Comparison of ENCODE assay signal across 9 mouse cellular contexts in the genomic region with DNA sequence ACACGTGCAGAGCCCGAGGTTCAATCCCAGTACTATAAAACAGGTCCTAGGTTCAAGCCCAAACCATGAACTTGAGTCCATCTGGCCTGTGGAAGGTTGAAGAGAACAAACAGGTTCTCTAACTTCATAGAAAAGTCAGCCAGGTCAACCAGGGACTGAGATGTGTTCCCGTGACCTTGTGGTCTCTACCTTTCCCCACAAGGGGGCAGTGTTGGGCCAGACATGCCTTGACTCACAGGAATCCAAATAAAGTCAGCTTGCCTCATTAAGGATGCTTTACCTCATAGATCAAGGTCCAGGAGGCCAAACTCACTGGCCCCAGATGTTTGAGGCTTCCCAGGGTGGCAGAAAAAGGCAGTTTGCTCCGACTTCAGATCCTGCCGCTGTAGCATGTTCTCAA. TPM values are rescaled to one million over a fixed set of nuclear protein-coding genes. Genes with fewer than 3 reads are reported as not detected.
DNase-seq lines count a peak whose midpoint lies in the region; ATAC-seq and TF ChIP-seq lines count a peak whose summit lies in the region.
"Had no signal": no experiment of that assay in that cellular context is flagged by ENCODE, and none has a peak within 500 bp of the region (broad histone marks: within the 10 kb centered on the region; RNA-seq: fewer than 3 reads in every experiment).

No protein-coding gene starts in this region.

- no peak for TF ChIP-seq EP300 in heart, postnatal 0 days (IDR thresholded peaks at IDR 0.05; ENCODE audit: low read depth)

- ATAC-seq in forebrain, embryonic 14.5 days: no peak
- no peak for ATAC-seq in forebrain, embryonic 13.5 days
- ATAC-seq in heart, postnatal 0 days (ENCODE audit: insufficient read depth, low read depth): no peak

- H3K4me2 ChIP-seq in forebrain, embryonic 14.5 days (ENCODE audit: low read length): no peak overlapping the region
- H3K4me2 ChIP-seq in forebrain, embryonic 13.5 days: no peak overlapping the region
- H3K4me2 ChIP-seq in heart, postnatal 0 days (ENCODE audit: low read depth, low read length): no peak overlapping the region
- H3K4me2 ChIP-seq: neural tube, embryonic 12.5 days had no signal

- H3K4me3 ChIP-seq in forebrain, embryonic 14.5 days (ENCODE audit: low read depth, low read length): no peak overlapping the region
- H3K4me3 ChIP-seq in forebrain, embryonic 13.5 days: no peak overlapping the region
- no peak overlapping the region for H3K4me3 ChIP-seq in heart, postnatal 0 days (ENCODE audit: low read depth, low read length)
- H3K4me3 ChIP-seq: neural tube, embryonic 12.5 days had no signal

- H3K27me3 ChIP-seq in forebrain, embryonic 14.5 days (replicated peaks; ENCODE audit: control insufficient read depth, insufficient read depth, low read length): no peaks in the 10 kb centered on the region
- H3K27me3 ChIP-seq in forebrain, embryonic 13.5 days: no peaks in the 10 kb centered on the region
- H3K27me3 ChIP-seq in heart, postnatal 0 days (ENCODE audit: control insufficient read depth, insufficient read depth, low read length): no peaks in the 10 kb centered on the region
- H3K27me3 ChIP-seq: neural tube, embryonic 12.5 days had no signal

- TF ChIP-seq CTCF in heart, postnatal 0 days (IDR thresholded peaks at IDR 0.05; ENCODE audit: low read depth): peak; percentile 83

- WGBS in forebrain, embryonic 14.5 days: 15% methylated on average over 5 of the region's 5 CpGs
- 21% methylated on average over 5 of the region's 5 CpGs for WGBS in forebrain, embryonic 13.5 days
- 20% methylated on average over 5 of the region's 5 CpGs for WGBS in heart, postnatal 0 days

- DNase-seq in forebrain, embryonic 14.5 days (ENCODE audit: low spot score): peak; percentile 72
- DNase-seq in T-cell, adult 2 months (ENCODE audit: low spot score): peak; percentile 46
- DNase-seq in cerebellum, postnatal 25 days: peak; percentile 64 to 83
- peak; percentile 55 for DNase-seq in heart, postnatal 0 days (ENCODE audit: low spot score)
- DNase-seq in layer of hippocampus, postnatal 36 days: peak; percentile 55 to 67
- DNase-seq in mesoderm, embryonic 11.5 days (ENCODE audit: low read depth, low spot score): peak; percentile 85
- peak; percentile 54 to 85 for DNase-seq in spleen, postnatal 4 days (ENCODE audit: low spot score in 2 of 2)

- H3K9ac ChIP-seq in forebrain, embryonic 14.5 days (ENCODE audit: low read length): no peak overlapping the region
- no peak overlapping the region for H3K9ac ChIP-seq in forebrain, embryonic 13.5 days
- no peak overlapping the region for H3K9ac ChIP-seq in heart, postnatal 0 days (replicated peaks; ENCODE audit: low read depth, low read length)
- H3K9ac ChIP-seq: neural tube, embryonic 12.5 days had no signal

- H3K9me3 ChIP-seq in forebrain, embryonic 14.5 days (replicated peaks; ENCODE audit: control insufficient read depth, low read length): no peaks in the 10 kb centered on the region
- no peaks in the 10 kb centered on the region for H3K9me3 ChIP-seq in forebrain, embryonic 13.5 days (replicated peaks)
- no peaks in the 10 kb centered on the region; the same call in 1 of the 2 replicates for H3K9me3 ChIP-seq in heart, postnatal 0 days (replicated peaks; ENCODE audit: control insufficient read depth, low read length)
- H3K9me3 ChIP-seq: neural tube, embryonic 12.5 days had no signal

- H3K4me1 ChIP-seq in forebrain, embryonic 14.5 days (ENCODE audit: control insufficient read depth, insufficient read depth, low read length): no peaks in the 10 kb centered on the region
- no peaks in the 10 kb centered on the region for H3K4me1 ChIP-seq in forebrain, embryonic 13.5 days
- no peaks in the 10 kb centered on the region for H3K4me1 ChIP-seq in heart, postnatal 0 days (ENCODE audit: control insufficient read depth, insufficient read depth)
- H3K4me1 ChIP-seq: neural tube, embryonic 12.5 days had no signal

- no peaks in the 10 kb centered on the region for H3K36me3 ChIP-seq in forebrain, embryonic 14.5 days (ENCODE audit: control insufficient read depth, insufficient read depth, low read length)
- H3K36me3 ChIP-seq in forebrain, embryonic 13.5 days (ENCODE audit: poor library complexity, severe bottlenecking): no peaks in the 10 kb centered on the region
- H3K36me3 ChIP-seq in heart, postnatal 0 days (replicated peaks; ENCODE audit: control insufficient read depth, insufficient read depth, low read length): no peaks in the 10 kb centered on the region
- H3K36me3 ChIP-seq: neural tube, embryonic 12.5 days had no signal

- no peak overlapping the region for H3K27ac ChIP-seq in forebrain, embryonic 14.5 days (ENCODE audit: low read depth, low read length)
- H3K27ac ChIP-seq in forebrain, embryonic 13.5 days: no peak overlapping the region
- H3K27ac ChIP-seq in heart, postnatal 0 days (ENCODE audit: low read depth): no peak overlapping the region
- H3K27ac ChIP-seq: neural tube, embryonic 12.5 days had no signal

RNA-seq across cellular contexts. Expression of a gene that starts 11.1 kb away (rescaled TPM):
- polyA plus RNA-seq in forebrain, embryonic 14.5 days (2014; fragmentation: Nextera tagmentation; extraction: Ambion mirVana): 0.52 and 1.1 TPM in 2 replicates
- 0.22 and 0.62 TPM in 2 replicates for polyA plus RNA-seq in forebrain, embryonic 13.5 days (2015; fragmentation: Nextera tagmentation; extraction: Ambion mirVana)
- total RNA-seq in heart, postnatal 0 days (2014; rRNA removed; ENCODE audit: low replicate concordance): not detected in 2 replicates
- 0.20 and 4.0 TPM in 2 replicates for polyA plus RNA-seq in heart, postnatal 0 days (2015; fragmentation: Nextera tagmentation; extraction: Ambion mirVana)
- total RNA-seq in layer of hippocampus, postnatal 36 days (2021): 1 to 10 TPM; 1.1 to 1.2 TPM
- polyA plus RNA-seq: neural tube, embryonic 12.5 days had no signal

RNA-seq across cellular contexts. Expression of a gene that starts 22.3 kb away (rescaled TPM):
- polyA plus RNA-seq in forebrain, embryonic 14.5 days (2014; fragmentation: Nextera tagmentation; extraction: Ambion mirVana): not detected in 2 replicates
- 0.10 TPM in 1 of 2 replicates, not detected in the other for polyA plus RNA-seq in forebrain, embryonic 13.5 days (2015; fragmentation: Nextera tagmentation; extraction: Ambion mirVana)
- not detected in 2 replicates for total RNA-seq in heart, postnatal 0 days (2014; rRNA removed; ENCODE audit: low replicate concordance)
- 0.14 TPM in 1 of 2 replicates, not detected in the other for polyA plus RNA-seq in heart, postnatal 0 days (2015; fragmentation: Nextera tagmentation; extraction: Ambion mirVana)
- total RNA-seq in layer of hippocampus, postnatal 36 days (2021): under 1 TPM; 0.13 to 0.40 TPM

RNA-seq across cellular contexts. Expression of a gene that starts 41.7 kb away (rescaled TPM):
- 6.7 and 7.8 TPM in 2 replicates for polyA plus RNA-seq in forebrain, embryonic 14.5 days (2014; fragmentation: Nextera tagmentation; extraction: Ambion mirVana)
- 7.0 and 7.5 TPM in 2 replicates for polyA plus RNA-seq in forebrain, embryonic 13.5 days (2015; fragmentation: Nextera tagmentation; extraction: Ambion mirVana)
- 47.0 and 64.0 TPM in 2 replicates for total RNA-seq in heart, postnatal 0 days (2014; rRNA removed; ENCODE audit: low replicate concordance)
- 57.8 and 63.6 TPM in 2 replicates for polyA plus RNA-seq in heart, postnatal 0 days (2015; fragmentation: Nextera tagmentation; extraction: Ambion mirVana)
- total RNA-seq in layer of hippocampus, postnatal 36 days (2021): 100 to 1,000 TPM; 118 TPM
